Mouse (Mus musculus): ENCODE data around the gene Sdk1. TPM values are rescaled to one million over a fixed set of nuclear protein-coding genes. Genes with fewer than 3 reads are reported as not detected.

The Sdk1 gene
- polyA plus RNA-seq, 1 experiment from 2014 or later, result 4.0 TPM

DNA sequence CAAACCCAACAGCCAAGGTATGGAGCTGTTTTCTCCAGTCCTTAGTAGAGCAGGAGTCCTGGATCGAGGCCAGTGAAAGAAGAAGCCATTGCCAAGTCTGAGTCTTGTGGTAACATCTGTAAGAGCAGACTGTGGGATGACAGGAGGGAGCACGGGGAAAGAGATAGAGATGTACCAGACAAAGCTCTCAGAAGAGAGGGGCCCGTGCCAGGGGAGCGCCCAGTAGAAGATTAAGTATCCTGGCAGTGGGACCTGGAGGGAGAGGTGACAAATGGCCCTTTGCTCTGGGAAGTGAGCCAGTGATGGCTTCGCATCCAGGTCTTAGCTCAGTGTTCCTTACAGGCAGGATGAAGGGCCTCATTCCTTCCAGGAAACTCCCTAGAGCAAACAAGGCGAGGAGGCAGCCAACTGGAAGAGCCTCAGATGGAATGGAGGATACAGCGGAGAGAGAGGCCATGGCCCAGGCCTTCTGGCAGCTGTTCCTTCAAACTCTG lies 450.2 kb downstream of the Sdk1 start:
- H3K36me3 ChIP-seq (ENCODE audit: insufficient read depth, low read length), result no peaks in the 10 kb centered on the region
- no peak overlapping the region for H3K27ac ChIP-seq (ENCODE audit: low read length)
- WGBS, result 48% methylated on average over 7 of the region's 7 CpGs
- no peaks in the 10 kb centered on the region for H3K27me3 ChIP-seq (ENCODE audit: insufficient read depth, low read length)
- peaks cover 5% of the 10 kb centered on the region for H3K4me1 ChIP-seq (ENCODE audit: insufficient read depth, low read length)
- no peak overlapping the region for H3K9ac ChIP-seq (replicated peaks; ENCODE audit: low read length)
- no peaks in the 10 kb centered on the region for H3K9me3 ChIP-seq (ENCODE audit: low read length)
- H3K4me2 ChIP-seq (replicated peaks; ENCODE audit: low read depth, low read length), result no peak overlapping the region
- ATAC-seq (ENCODE audit: low FRiP score, low TSS enrichment), result peak; percentile 51
- no peak overlapping the region for H3K4me3 ChIP-seq (ENCODE audit: low read length)

DNA sequence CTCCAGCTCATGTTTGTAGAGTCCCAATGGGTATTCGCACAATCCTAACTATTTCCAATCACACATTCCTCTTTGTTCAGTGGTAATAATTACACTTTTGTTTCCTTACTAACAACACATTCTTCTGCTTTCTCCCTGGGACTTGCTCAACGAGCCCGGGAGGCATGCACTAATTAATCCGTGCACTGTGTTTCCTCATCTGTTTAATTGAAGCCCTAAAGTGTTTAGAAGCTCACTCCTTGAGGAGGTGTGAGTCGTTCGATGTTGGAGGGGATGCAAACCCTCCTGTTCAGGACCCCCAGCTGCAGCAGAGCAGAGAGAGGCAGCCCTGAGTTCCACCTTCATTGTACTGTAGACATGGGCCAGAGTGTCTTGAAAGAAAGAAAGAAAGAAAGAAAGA lies 452.4 kb downstream of the Sdk1 start:
- 52% methylated on average over 6 of the region's 6 CpGs for WGBS

DNA sequence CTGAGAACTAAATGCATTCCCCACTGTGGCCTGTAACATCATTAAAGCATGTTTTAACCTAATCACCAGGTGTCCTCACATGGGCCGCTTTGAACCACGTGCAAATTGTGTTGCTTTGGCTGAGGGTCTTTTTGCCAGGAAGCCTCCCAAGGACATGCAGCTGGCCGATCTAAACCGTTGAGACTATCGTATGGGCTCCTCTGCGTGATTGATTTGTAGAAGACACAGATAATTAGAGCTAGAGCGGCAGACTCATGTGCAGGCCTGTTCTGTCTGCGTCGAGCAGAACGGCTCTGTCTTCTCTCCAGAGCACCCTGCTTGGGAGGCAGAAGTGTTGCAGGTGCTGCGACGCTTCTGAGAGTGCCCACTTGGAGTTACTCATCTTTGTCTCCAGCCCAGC lies 453.6 kb downstream of the Sdk1 start:
- no peak overlapping the region for H3K27ac ChIP-seq (ENCODE audit: low read length)
- H3K4me3 ChIP-seq (ENCODE audit: low read length), result no peak overlapping the region
- H3K4me2 ChIP-seq (replicated peaks; ENCODE audit: low read depth, low read length), result no peak overlapping the region
- ATAC-seq (ENCODE audit: low FRiP score, low TSS enrichment), result no peak
- H3K27me3 ChIP-seq (ENCODE audit: insufficient read depth, low read length), result no peaks in the 10 kb centered on the region
- no peak overlapping the region for H3K9ac ChIP-seq (replicated peaks; ENCODE audit: low read length)
- no peaks in the 10 kb centered on the region for H3K36me3 ChIP-seq (ENCODE audit: insufficient read depth, low read length)
- no peaks in the 10 kb centered on the region for H3K9me3 ChIP-seq (ENCODE audit: low read length)
- WGBS, result 67% methylated on average over 12 of the region's 12 CpGs
- H3K4me1 ChIP-seq (ENCODE audit: insufficient read depth, low read length), result peaks cover 5% of the 10 kb centered on the region

More for the DNA sequence above, 452.4 kb downstream of the Sdk1 start:
- no peaks in the 10 kb centered on the region for H3K27me3 ChIP-seq (ENCODE audit: insufficient read depth, low read length)
- H3K9ac ChIP-seq (replicated peaks; ENCODE audit: low read length), result no peak overlapping the region
- ATAC-seq (ENCODE audit: low FRiP score, low TSS enrichment), result no peak
- no peaks in the 10 kb centered on the region for H3K9me3 ChIP-seq (ENCODE audit: low read length)
- H3K36me3 ChIP-seq (ENCODE audit: insufficient read depth, low read length), result no peaks in the 10 kb centered on the region
- no peak overlapping the region for H3K4me2 ChIP-seq (replicated peaks; ENCODE audit: low read depth, low read length)
- peaks cover 5% of the 10 kb centered on the region for H3K4me1 ChIP-seq (ENCODE audit: insufficient read depth, low read length)
- no peak overlapping the region for H3K27ac ChIP-seq (ENCODE audit: low read length)
- no peak overlapping the region for H3K4me3 ChIP-seq (ENCODE audit: low read length)

DNA sequence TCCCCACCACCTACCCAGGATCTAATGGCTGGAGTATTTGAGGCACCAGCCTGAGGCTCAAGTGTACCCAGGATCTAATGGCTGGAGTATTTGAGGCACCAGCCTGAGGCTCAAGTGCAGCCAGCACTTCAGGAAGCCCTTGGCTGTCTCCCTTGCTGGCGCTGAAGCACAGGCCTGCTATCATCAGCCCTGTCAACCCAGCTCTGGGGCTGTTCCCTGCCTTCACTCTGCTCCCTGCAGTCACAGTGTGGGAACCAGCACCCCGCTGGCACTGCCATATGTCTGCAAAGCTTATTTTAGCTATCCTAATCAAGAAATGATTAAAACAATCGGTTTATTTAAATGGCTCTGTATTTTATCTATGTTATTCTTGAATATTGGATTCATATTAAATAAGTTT lies 457.1 kb downstream of the Sdk1 start:
- H3K27ac ChIP-seq (ENCODE audit: low read length), result no peak overlapping the region
- H3K9ac ChIP-seq (replicated peaks; ENCODE audit: low read length), result no peak overlapping the region
- H3K36me3 ChIP-seq (ENCODE audit: insufficient read depth, low read length), result no peaks in the 10 kb centered on the region
- H3K4me3 ChIP-seq (ENCODE audit: low read length), result no peak overlapping the region
- no peaks in the 10 kb centered on the region for H3K4me1 ChIP-seq (ENCODE audit: insufficient read depth, low read length)
- no peaks in the 10 kb centered on the region for H3K9me3 ChIP-seq (ENCODE audit: low read length)
- no peak for ATAC-seq (ENCODE audit: low FRiP score, low TSS enrichment)
- H3K4me2 ChIP-seq (replicated peaks; ENCODE audit: low read depth, low read length), result no peak overlapping the region
- 70% methylated on average over 3 of the region's 3 CpGs for WGBS
- H3K27me3 ChIP-seq (ENCODE audit: insufficient read depth, low read length), result no peaks in the 10 kb centered on the region

DNA sequence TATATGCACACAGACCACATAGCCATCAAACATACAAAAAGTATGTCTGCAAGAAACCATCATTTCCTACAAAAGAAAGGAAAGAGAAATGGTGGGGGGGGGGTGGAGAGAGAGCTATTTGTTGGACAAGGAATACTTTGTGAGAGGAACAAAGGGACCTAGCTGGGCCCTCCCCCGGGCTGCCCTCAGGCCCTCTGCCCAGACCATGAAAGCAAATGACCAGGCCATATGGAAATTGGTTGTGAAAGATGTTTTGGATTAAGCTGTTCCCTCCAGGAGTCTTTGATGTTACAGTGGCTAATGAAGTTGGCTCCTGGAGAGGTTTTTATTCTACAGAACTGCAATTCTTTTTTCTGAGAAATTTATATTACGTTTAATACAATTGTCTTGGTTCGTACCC lies 479.5 kb downstream of the Sdk1 start:
- Histone ChIP-seq H3K27ac (ENCODE audit: low read length) (no peak overlapping the region), H3K4me3 (ENCODE audit: low read length) (no peak overlapping the region), H3K27me3 (ENCODE audit: insufficient read depth, low read length) (no peaks in the 10 kb centered on the region), H3K9me3 (ENCODE audit: low read length) (no peaks in the 10 kb centered on the region; the same call in 1 of the 2 replicates), H3K36me3 (ENCODE audit: insufficient read depth, low read length) (no peaks in the 10 kb centered on the region), H3K9ac (replicated peaks; ENCODE audit: low read length) (no peak overlapping the region), H3K4me1 (ENCODE audit: insufficient read depth, low read length) (no peaks in the 10 kb centered on the region), H3K4me2 (replicated peaks; ENCODE audit: low read depth, low read length) (no peak overlapping the region)
- 65% methylated on average over 3 of the region's 3 CpGs for WGBS
- ATAC-seq (ENCODE audit: low FRiP score, low TSS enrichment), result no peak

DNA sequence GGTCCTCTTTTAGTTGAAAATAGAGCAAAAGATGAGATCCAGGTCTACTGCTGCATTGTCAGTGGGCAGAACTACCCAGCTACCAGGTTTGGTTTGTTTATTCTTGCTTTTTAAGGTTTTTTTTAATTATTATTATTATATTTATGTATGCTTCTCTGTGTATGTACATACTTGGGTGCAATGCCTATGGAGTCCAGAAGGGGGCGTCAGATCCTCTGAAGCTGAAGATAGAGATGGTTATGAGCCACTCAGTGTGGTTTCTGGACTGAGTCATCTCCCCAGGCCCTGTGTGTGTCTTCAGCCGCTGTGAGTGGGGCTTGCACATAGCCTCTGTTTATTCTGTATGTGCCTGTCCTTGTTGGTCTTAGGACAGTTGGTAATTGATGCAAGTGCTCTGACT lies 486.7 kb downstream of the Sdk1 start:
- WGBS, result 64% methylated on average over 2 of the region's 2 CpGs
- Histone ChIP-seq H3K27me3 (ENCODE audit: insufficient read depth, low read length) (no peaks in the 10 kb centered on the region), H3K4me2 (replicated peaks; ENCODE audit: low read depth, low read length) (no peak overlapping the region), H3K9me3 (ENCODE audit: low read length) (no peaks in the 10 kb centered on the region; the same call in 1 of the 2 replicates), H3K4me1 (ENCODE audit: insufficient read depth, low read length) (no peaks in the 10 kb centered on the region), H3K9ac (replicated peaks; ENCODE audit: low read length) (no peak overlapping the region), H3K27ac (ENCODE audit: low read length) (no peak overlapping the region), H3K4me3 (ENCODE audit: low read length) (no peak overlapping the region), H3K36me3 (ENCODE audit: insufficient read depth, low read length) (no peaks in the 10 kb centered on the region)
- ATAC-seq (ENCODE audit: low FRiP score, low TSS enrichment), result no peak

DNA sequence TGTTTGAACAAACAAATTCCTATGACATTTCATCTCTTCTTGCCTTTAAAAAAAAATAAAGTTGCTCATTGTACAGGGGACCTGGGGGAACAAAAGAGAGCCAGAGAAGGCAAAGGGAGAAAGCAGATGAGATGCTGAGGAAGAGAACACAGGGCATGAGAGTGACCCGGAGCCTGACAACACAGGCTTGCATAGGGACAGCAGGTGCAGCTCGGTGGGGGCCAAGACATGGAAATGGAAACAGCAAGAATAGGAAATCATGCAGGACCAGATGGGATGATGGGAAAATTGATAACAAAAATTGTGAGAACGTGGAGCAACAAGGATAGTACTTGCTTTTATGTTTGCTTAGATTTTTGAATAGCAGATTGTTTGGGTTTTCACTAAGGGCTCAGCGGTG lies 488.7 kb downstream of the Sdk1 start:
- H3K36me3 ChIP-seq (ENCODE audit: insufficient read depth, low read length), result no peaks in the 10 kb centered on the region
- H3K27ac ChIP-seq (ENCODE audit: low read length), result no peak overlapping the region
- H3K4me1 ChIP-seq (ENCODE audit: insufficient read depth, low read length), result no peaks in the 10 kb centered on the region
- H3K9me3 ChIP-seq (ENCODE audit: low read length), result no peaks in the 10 kb centered on the region; the same call in 1 of the 2 replicates
- no peak overlapping the region for H3K4me3 ChIP-seq (ENCODE audit: low read length)
- no peaks in the 10 kb centered on the region for H3K27me3 ChIP-seq (ENCODE audit: insufficient read depth, low read length)
- H3K9ac ChIP-seq (replicated peaks; ENCODE audit: low read length), result no peak overlapping the region
- no peak overlapping the region for H3K4me2 ChIP-seq (replicated peaks; ENCODE audit: low read depth, low read length)
- no peak for ATAC-seq (ENCODE audit: low FRiP score, low TSS enrichment)
- WGBS, result 72% methylated on average over 4 of the region's 4 CpGs

DNA sequence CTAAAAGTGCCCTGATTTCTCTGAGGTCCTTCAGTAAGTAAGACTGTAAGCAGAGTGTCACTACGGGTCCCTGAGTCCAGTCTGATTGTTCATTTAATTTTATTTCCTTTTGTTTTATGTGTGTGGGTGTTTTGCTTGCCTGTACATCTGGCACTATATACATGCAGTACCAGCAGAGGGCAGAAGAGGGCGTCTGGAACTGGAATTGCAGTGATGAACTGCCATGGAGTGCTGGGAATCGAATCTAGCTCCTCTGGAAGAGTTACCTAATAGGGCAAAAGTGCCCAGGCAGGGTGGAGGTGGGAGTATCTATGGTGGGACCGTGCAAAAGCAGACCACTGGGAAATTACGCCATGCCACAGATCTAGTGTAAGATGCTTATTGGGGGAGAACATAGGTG lies 497.4 kb downstream of the Sdk1 start:
- H3K9me3 ChIP-seq (ENCODE audit: low read length), result peaks cover 6% of the 10 kb centered on the region; the same call in 1 of the 2 replicates
- H3K4me2 ChIP-seq (replicated peaks; ENCODE audit: low read depth, low read length), result no peak overlapping the region
- H3K4me3 ChIP-seq (ENCODE audit: low read length), result no peak overlapping the region
- H3K36me3 ChIP-seq (ENCODE audit: insufficient read depth, low read length), result no peaks in the 10 kb centered on the region
- 74% methylated on average over 5 of the region's 5 CpGs for WGBS
- no peak overlapping the region for H3K27ac ChIP-seq (ENCODE audit: low read length)
- no peaks in the 10 kb centered on the region for H3K27me3 ChIP-seq (ENCODE audit: insufficient read depth, low read length)
- no peaks in the 10 kb centered on the region for H3K4me1 ChIP-seq (ENCODE audit: insufficient read depth, low read length)
- no peak overlapping the region for H3K9ac ChIP-seq (replicated peaks; ENCODE audit: low read length)
- no peak for ATAC-seq (ENCODE audit: low FRiP score, low TSS enrichment)

DNA sequence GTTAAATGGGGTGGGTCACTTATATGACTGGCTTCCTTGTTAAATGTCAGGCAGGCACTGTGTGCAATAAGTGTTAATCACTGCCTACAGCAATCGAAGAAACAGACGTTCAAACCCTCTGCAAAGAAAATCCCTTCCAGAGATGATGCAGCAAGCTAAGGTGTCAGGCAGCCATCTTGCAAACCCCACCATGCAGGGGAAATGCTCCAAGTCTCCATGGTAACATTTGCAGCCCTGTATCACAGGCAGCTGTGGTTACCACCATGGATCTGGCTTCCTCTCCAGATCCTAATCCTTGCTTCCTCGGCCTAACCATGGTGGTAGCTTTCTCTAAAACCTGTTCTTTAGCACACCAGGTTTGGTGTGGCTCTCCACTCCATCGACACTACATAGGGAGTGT lies 507.5 kb downstream of the Sdk1 start:
- Histone ChIP-seq H3K27me3 (ENCODE audit: insufficient read depth, low read length) (no peaks in the 10 kb centered on the region), H3K9ac (replicated peaks; ENCODE audit: low read length) (no peak overlapping the region), H3K36me3 (ENCODE audit: insufficient read depth, low read length) (no peaks in the 10 kb centered on the region), H3K4me1 (ENCODE audit: insufficient read depth, low read length) (no peaks in the 10 kb centered on the region), H3K27ac (ENCODE audit: low read length) (no peak overlapping the region), H3K9me3 (ENCODE audit: low read length) (no peaks in the 10 kb centered on the region), H3K4me3 (ENCODE audit: low read length) (no peak overlapping the region), H3K4me2 (replicated peaks; ENCODE audit: low read depth, low read length) (no peak overlapping the region)
- no peak for ATAC-seq (ENCODE audit: low FRiP score, low TSS enrichment)
- WGBS, result 85% methylated on average over 4 of the region's 4 CpGs

DNA sequence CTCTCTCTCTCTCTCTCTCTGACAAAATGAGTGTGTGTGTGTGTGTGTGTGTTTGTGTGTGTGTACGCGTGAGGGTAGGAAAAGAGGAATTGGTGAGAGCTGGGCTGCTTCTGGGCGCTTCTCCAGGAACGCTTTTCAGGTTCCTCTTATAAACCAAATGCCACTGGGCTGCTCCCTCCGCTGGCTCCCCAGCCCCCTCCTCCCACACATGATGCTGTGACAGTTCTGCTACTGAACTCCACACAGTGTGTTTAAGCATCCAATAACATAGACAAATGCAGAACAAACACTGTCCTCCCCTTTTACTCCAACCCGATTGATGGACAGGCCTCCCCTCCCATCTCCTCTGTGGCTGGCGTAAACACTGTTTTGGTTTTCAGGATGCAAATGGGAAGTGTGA lies 513.0 kb downstream of the Sdk1 start:
- H3K27me3 ChIP-seq (ENCODE audit: insufficient read depth, low read length), result peaks cover 6% of the 10 kb centered on the region; the same call in 1 of the 2 replicates
- H3K4me1 ChIP-seq (ENCODE audit: insufficient read depth, low read length), result no peaks in the 10 kb centered on the region
- no peaks in the 10 kb centered on the region for H3K36me3 ChIP-seq (ENCODE audit: insufficient read depth, low read length)
- 28% methylated on average over 7 of the region's 7 CpGs for WGBS
- no peak for ATAC-seq (ENCODE audit: low FRiP score, low TSS enrichment)
- no peak overlapping the region for H3K4me3 ChIP-seq (ENCODE audit: low read length)
- no peak overlapping the region for H3K4me2 ChIP-seq (replicated peaks; ENCODE audit: low read depth, low read length)
- H3K9me3 ChIP-seq (ENCODE audit: low read length), result no peaks in the 10 kb centered on the region
- no peak overlapping the region for H3K27ac ChIP-seq (ENCODE audit: low read length)
- no peak overlapping the region for H3K9ac ChIP-seq (replicated peaks; ENCODE audit: low read length)

Data from kidney, embryonic 16.5 days (tissue).